Mouse (Mus musculus) adipose tissue, adult 10 weeks (tissue): ENCODE results near the gene Psat1. TPM values are rescaled to one million over a fixed set of nuclear protein-coding genes. Genes with fewer than 3 reads are reported as not detected.

Experiments used
- polyA plus RNA-seq: library from polyadenylated mRNA; stranded (reverse); fragments of 350-450 nt; fragmentation: Illumina TruSeq; extraction: RNeasy Lipid Tissue Mini Kit (QIAGEN cat#74804); gene quantifications from one replicate; pipeline ENCODE4 v1.2.3, GENCODE M21; 2014; ENCODE audit warnings: low read depth, low replicate concordance

The Psat1 gene
- polyA plus RNA-seq, result 112 TPM

GRCm38 (mm10) chr19:15947237-15947636, at the start of gene Psat1:
TSS of gene Psat1 (minus strand) at chr19:15947337.

GRCm38 (mm10) chr19:15984449-15985171, 37.5 kb upstream of the Psat1 start, which contains the start of gene Cep78:
TSS of gene Cep78 (minus strand) at chr19:15984989.

Other genes with a start within 250 kb of the Psat1 start
- gene Cep78, start 37.7 kb upstream of the Psat1 start, polyA plus RNA-seq, result 6.1 TPM
- 35.9 TPM for gene Gnaq, start 185.5 kb upstream of the Psat1 start, polyA plus RNA-seq